Mouse (Mus musculus): ENCODE results near the gene Gm28308. TPM values are rescaled to one million over a fixed set of nuclear protein-coding genes. Genes with fewer than 3 reads are reported as not detected.

Gm28308 gene
- polyA plus RNA-seq, 1 experiment: not detected

- no peaks in the 10 kb centered on the region for H3K4me1 ChIP-seq (ENCODE audit: control insufficient read depth, insufficient read depth, insufficient read length)
- TF ChIP-seq POLR2A (IDR thresholded peaks at IDR 0.05; ENCODE audit: low read depth, low read length): no peak
- TF ChIP-seq CTCF (IDR thresholded peaks at IDR 0.05; ENCODE audit: extremely low read depth, insufficient read depth, insufficient read length, insufficient replicate concordance): no peak
- peaks cover 16% of the 10 kb centered on the region for H3K27me3 ChIP-seq (ENCODE audit: control insufficient read depth, insufficient read depth, low read length)
- peak within 1 kb of the TSS; percentile 17; the same call in 1 of the 2 replicates for H3K4me3 ChIP-seq (ENCODE audit: extremely low read depth, insufficient read depth, insufficient read length)
- DNase-seq (ENCODE audit: low read depth in 1 of 2, low spot score in 2 of 2): no peak
- 34% methylated on average over 25 of the region's 25 CpGs for WGBS
- H3K27ac ChIP-seq (ENCODE audit: insufficient read depth, low read length): peak within 1 kb of the TSS; percentile 28; the same call in 1 of the 2 replicates
- no peaks in the 10 kb centered on the region for H3K36me3 ChIP-seq (ENCODE audit: control insufficient read depth, insufficient read depth, low read length)
Observed at GRCm38 (mm10) chr6:52164626-52165440, 48.3 kb downstream of the Gm28308 start, which contains the start of gene Hoxa2. Gene Hoxa2 (minus strand): TSS chr6:52164831.

DNA sequence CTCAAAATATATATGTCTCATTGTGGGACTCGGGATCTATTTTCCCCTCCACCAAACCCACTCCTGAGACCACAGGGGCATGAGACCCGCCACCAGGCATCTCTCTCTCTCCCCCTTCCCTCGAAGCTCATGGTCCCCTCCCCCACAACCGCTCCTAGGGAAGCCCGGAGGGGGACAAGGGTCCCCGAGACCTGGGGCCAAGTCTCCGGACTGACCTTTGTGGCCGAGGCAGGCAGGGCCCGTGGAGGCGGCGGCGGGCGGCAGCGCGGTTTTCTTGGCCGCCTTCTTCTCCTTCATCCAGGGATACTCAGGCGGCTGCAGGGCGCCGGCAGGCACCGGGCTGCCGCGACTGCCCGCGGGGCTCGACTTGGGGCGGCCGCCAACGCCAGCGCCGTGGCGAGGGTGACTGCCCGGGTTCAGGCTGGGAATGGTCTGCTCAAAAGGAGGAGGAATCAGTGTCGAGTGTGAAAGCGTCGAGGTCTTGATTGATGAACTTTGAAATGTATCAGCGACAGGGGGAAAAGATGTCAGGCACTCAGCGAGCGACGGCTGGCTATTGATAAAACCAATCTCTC, 49.0 kb downstream of the Gm28308 start:
- H3K36me3 ChIP-seq (ENCODE audit: control insufficient read depth, insufficient read depth, low read length): no peaks in the 10 kb centered on the region
- peak overlapping the region; percentile 17; the same call in 1 of the 2 replicates for H3K4me3 ChIP-seq (ENCODE audit: extremely low read depth, insufficient read depth, insufficient read length)
- no peak overlapping the region; the same call in 1 of the 2 replicates for H3K27ac ChIP-seq (ENCODE audit: insufficient read depth, low read length)
- TF ChIP-seq CTCF (IDR thresholded peaks at IDR 0.05; ENCODE audit: extremely low read depth, insufficient read depth, insufficient read length, insufficient replicate concordance) (no peak), POLR2A (IDR thresholded peaks at IDR 0.05; ENCODE audit: low read depth, low read length) (no peak)
- no peak for DNase-seq (ENCODE audit: low read depth in 1 of 2, low spot score in 2 of 2)
- H3K4me1 ChIP-seq (ENCODE audit: control insufficient read depth, insufficient read depth, insufficient read length): no peaks in the 10 kb centered on the region
- peaks cover 16% of the 10 kb centered on the region for H3K27me3 ChIP-seq (ENCODE audit: control insufficient read depth, insufficient read depth, low read length)
- 17% methylated on average over 39 of the region's 39 CpGs for WGBS

DNA sequence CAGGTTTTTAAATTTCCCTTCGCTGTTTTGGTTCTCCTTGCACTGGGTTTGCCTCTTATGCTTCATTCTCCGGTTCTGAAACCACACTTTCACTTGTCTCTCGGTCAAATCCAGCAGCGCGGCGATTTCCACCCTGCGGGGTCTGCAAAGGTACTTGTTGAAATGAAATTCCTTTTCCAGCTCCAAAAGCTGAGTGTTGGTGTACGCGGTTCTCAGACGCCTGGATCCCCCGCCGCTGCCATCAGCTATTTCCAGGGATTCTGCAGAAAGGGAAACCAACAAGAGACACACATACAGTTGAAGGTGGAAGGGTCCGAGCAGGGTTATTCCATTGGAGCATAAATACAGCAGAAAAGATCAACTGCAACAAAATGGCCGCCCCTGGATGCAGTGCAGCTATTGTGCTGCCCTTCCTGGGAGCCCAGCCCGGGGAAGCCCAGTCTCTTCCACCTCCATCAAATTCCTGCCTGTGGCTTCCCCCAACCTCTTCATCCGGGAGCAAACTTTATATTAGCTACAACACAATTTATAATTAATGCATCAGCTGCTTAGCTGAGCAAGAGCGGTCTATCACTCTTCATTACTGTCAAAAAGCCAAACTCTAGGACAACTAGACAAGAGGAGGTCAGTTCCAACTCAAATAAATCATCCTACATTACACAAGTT, 49.6 kb downstream of the Gm28308 start:
- TF ChIP-seq CTCF (IDR thresholded peaks at IDR 0.05; ENCODE audit: extremely low read depth, insufficient read depth, insufficient read length, insufficient replicate concordance): no peak
- Histone ChIP-seq H3K4me1 (ENCODE audit: control insufficient read depth, insufficient read depth, insufficient read length) (no peaks in the 10 kb centered on the region), H3K36me3 (ENCODE audit: control insufficient read depth, insufficient read depth, low read length) (no peaks in the 10 kb centered on the region), H3K27ac (ENCODE audit: insufficient read depth, low read length) (0 out of 2 replicates have a peak overlapping the region, but pooled peaks have one; percentile 9), H3K4me3 (ENCODE audit: extremely low read depth, insufficient read depth, insufficient read length) (peak overlapping the region; percentile 8; the same call in 1 of the 2 replicates), H3K27me3 (ENCODE audit: control insufficient read depth, insufficient read depth, low read length) (peaks cover 16% of the 10 kb centered on the region)
- WGBS: 72% methylated on average over 17 of the region's 17 CpGs
- DNase-seq (ENCODE audit: low read depth in 1 of 2, low spot score in 2 of 2): no peak

GRCm38 (mm10) chr6:52162611-52163365, 50.4 kb downstream of the Gm28308 start:
- Histone ChIP-seq H3K27ac (ENCODE audit: insufficient read depth, low read length) (0 out of 2 replicates have a peak overlapping the region, but pooled peaks have one; percentile 13), H3K4me1 (ENCODE audit: control insufficient read depth, insufficient read depth, insufficient read length) (peaks cover 4% of the 10 kb centered on the region), H3K4me3 (ENCODE audit: extremely low read depth, insufficient read depth, insufficient read length) (no peak overlapping the region), H3K36me3 (ENCODE audit: control insufficient read depth, insufficient read depth, low read length) (no peaks in the 10 kb centered on the region), H3K27me3 (ENCODE audit: control insufficient read depth, insufficient read depth, low read length) (peaks cover 23% of the 10 kb centered on the region)
- no peak for DNase-seq (ENCODE audit: low read depth in 1 of 2, low spot score in 2 of 2)
- TF ChIP-seq POLR2A (IDR thresholded peaks at IDR 0.05; ENCODE audit: low read depth, low read length) (no peak), CTCF (IDR thresholded peaks at IDR 0.05; ENCODE audit: extremely low read depth, insufficient read depth, insufficient read length, insufficient replicate concordance) (no peak)
- 79% methylated on average over 14 of the region's 14 CpGs for WGBS

DNA sequence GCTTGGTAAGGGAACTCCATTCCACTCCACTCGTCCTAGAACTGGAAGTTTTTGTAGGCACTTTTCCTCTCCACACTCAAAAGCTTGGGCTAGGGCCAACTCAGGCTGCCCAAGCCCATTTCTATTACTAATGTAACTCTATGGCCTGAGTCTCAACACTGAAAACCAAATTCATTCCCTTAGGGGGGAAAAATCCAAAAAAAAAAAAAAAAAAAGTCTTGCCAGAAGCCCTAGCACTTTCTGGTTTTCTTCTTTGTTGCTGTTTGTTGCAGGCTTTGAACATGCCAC, 51.1 kb downstream of the Gm28308 start:
- Histone ChIP-seq H3K27me3 (ENCODE audit: control insufficient read depth, insufficient read depth, low read length) (peaks cover 28% of the 10 kb centered on the region), H3K36me3 (ENCODE audit: control insufficient read depth, insufficient read depth, low read length) (no peaks in the 10 kb centered on the region), H3K4me1 (ENCODE audit: control insufficient read depth, insufficient read depth, insufficient read length) (peaks cover 5% of the 10 kb centered on the region), H3K27ac (ENCODE audit: insufficient read depth, low read length) (no peak overlapping the region), H3K4me3 (ENCODE audit: extremely low read depth, insufficient read depth, insufficient read length) (no peak overlapping the region)
- DNase-seq (ENCODE audit: low read depth in 1 of 2, low spot score in 2 of 2): no peak
- WGBS: 71% methylated on average over 1 of the region's 1 CpGs
- TF ChIP-seq CTCF (IDR thresholded peaks at IDR 0.05; ENCODE audit: extremely low read depth, insufficient read depth, insufficient read length, insufficient replicate concordance) (no peak), POLR2A (IDR thresholded peaks at IDR 0.05; ENCODE audit: low read depth, low read length) (no peak)

GRCm38 (mm10) chr6:52161336-52162092, 51.6 kb downstream of the Gm28308 start:
- Histone ChIP-seq H3K27me3 (ENCODE audit: control insufficient read depth, insufficient read depth, low read length) (peaks cover 27% of the 10 kb centered on the region), H3K4me1 (ENCODE audit: control insufficient read depth, insufficient read depth, insufficient read length) (peaks cover 5% of the 10 kb centered on the region), H3K4me3 (ENCODE audit: extremely low read depth, insufficient read depth, insufficient read length) (no peak overlapping the region), H3K36me3 (ENCODE audit: control insufficient read depth, insufficient read depth, low read length) (no peaks in the 10 kb centered on the region), H3K27ac (ENCODE audit: insufficient read depth, low read length) (no peak overlapping the region)
- TF ChIP-seq CTCF (IDR thresholded peaks at IDR 0.05; ENCODE audit: extremely low read depth, insufficient read depth, insufficient read length, insufficient replicate concordance) (no peak), POLR2A (IDR thresholded peaks at IDR 0.05; ENCODE audit: low read depth, low read length) (no peak)
- DNase-seq (ENCODE audit: low read depth in 1 of 2, low spot score in 2 of 2): no peak
- WGBS: 67% methylated on average over 8 of the region's 8 CpGs
